Mouse (Mus musculus): ENCODE data around the gene Snrpg. TPM values are rescaled to one million over a fixed set of nuclear protein-coding genes. Genes with fewer than 3 reads are reported as not detected.

Gene Snrpg
- polyA plus RNA-seq, 1 experiment from 2014 or later, result 427 TPM

GRCm38 (mm10) chr6:86419239-86419638, 48.1 kb downstream of the Snrpg start:
- Histone ChIP-seq H3K4me1 (ENCODE audit: control insufficient read depth, insufficient read depth, low read length) (no peaks in the 10 kb centered on the region), H3K9me3 (replicated peaks; ENCODE audit: control insufficient read depth, low read length) (no peaks in the 10 kb centered on the region), H3K27ac (ENCODE audit: low read length) (no peak overlapping the region), H3K4me2 (ENCODE audit: low read depth, low read length) (no peak overlapping the region), H3K4me3 (replicated peaks; ENCODE audit: low read length) (no peak overlapping the region), H3K36me3 (ENCODE audit: control insufficient read depth, insufficient read depth, low read length) (peaks cover 25% of the 10 kb centered on the region; the same call in 1 of the 2 replicates), H3K27me3 (ENCODE audit: control insufficient read depth, insufficient read depth, low read length) (no peaks in the 10 kb centered on the region), H3K9ac (ENCODE audit: low read length) (no peak overlapping the region)
- ATAC-seq (ENCODE audit: insufficient read depth, low FRiP score), result no peak
- WGBS, result 89% methylated on average over 3 of the region's 3 CpGs

DNA sequence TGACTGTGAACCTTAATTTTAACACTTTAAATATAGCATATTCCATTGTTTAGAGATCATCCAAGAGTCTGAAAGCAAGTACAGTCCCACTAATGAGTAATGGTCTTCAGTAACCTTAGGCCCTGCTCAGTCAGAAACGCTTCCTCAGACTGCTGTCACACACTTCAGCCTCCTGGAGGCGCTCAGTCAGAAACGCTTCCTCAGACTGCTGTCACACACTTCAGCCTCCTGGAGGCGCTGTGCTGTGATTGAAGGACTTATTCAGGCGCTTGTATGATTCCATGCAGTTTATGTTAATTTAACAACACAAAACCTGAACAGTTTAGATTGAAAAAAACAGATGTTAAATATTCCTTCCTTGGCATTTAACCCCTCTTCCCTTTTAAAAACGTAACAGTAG, 49.4 kb downstream of the Snrpg start:
- no peak overlapping the region for H3K9ac ChIP-seq (ENCODE audit: low read length)
- 77% methylated on average over 6 of the region's 6 CpGs for WGBS
- no peaks in the 10 kb centered on the region for H3K9me3 ChIP-seq (replicated peaks; ENCODE audit: control insufficient read depth, low read length)
- no peak overlapping the region for H3K4me2 ChIP-seq (ENCODE audit: low read depth, low read length)
- peaks cover 29% of the 10 kb centered on the region; the same call in 1 of the 2 replicates for H3K36me3 ChIP-seq (ENCODE audit: control insufficient read depth, insufficient read depth, low read length)
- H3K27me3 ChIP-seq (ENCODE audit: control insufficient read depth, insufficient read depth, low read length), result no peaks in the 10 kb centered on the region
- ATAC-seq (ENCODE audit: insufficient read depth, low FRiP score), result no peak
- H3K4me3 ChIP-seq (replicated peaks; ENCODE audit: low read length), result no peak overlapping the region
- H3K4me1 ChIP-seq (ENCODE audit: control insufficient read depth, insufficient read depth, low read length), result no peaks in the 10 kb centered on the region
- H3K27ac ChIP-seq (ENCODE audit: low read length), result no peak overlapping the region

- H3K36me3 ChIP-seq (ENCODE audit: control insufficient read depth, insufficient read depth, low read length), result peaks cover 14% of the 10 kb centered on the region; the same call in 1 of the 2 replicates
- H3K9ac ChIP-seq (ENCODE audit: low read length), result no peak within 1 kb of the TSS
- 98% methylated on average over 1 of the region's 1 CpGs for whole genome bisulfite sequencing
- H3K27ac ChIP-seq (ENCODE audit: low read length), result no peak within 1 kb of the TSS
- no peaks in the 10 kb centered on the region for H3K4me1 ChIP-seq (ENCODE audit: control insufficient read depth, insufficient read depth, low read length)
- no peak within 1 kb of the TSS for H3K4me3 ChIP-seq (replicated peaks; ENCODE audit: low read length)
- no peaks in the 10 kb centered on the region for H3K9me3 ChIP-seq (replicated peaks; ENCODE audit: control insufficient read depth, low read length)
- ATAC-seq (ENCODE audit: insufficient read depth, low FRiP score), result no peak
- H3K27me3 ChIP-seq (ENCODE audit: control insufficient read depth, insufficient read depth, low read length), result no peaks in the 10 kb centered on the region
- no peak within 1 kb of the TSS for H3K4me2 ChIP-seq (ENCODE audit: low read depth, low read length)
These were observed 55.3 kb downstream of the Snrpg start, which contains the start of gene Gm44790 for GRCm38 (mm10) chr6:86426358-86426757. Gm44790 (plus strand) TSS chr6:86426658.

Other genes starting within 250 kb of the Snrpg start
- gene Tgfa, start 176.1 kb upstream of the Snrpg start, polyA plus RNA-seq (2015; fragmentation: Nextera tagmentation; extraction: Ambion mirVana), result 7.2 and 10.2 TPM in 2 replicates
- gene Fam136a, start 5.7 kb upstream of the Snrpg start, polyA plus RNA-seq (2015; fragmentation: Nextera tagmentation; extraction: Ambion mirVana), result 120 and 128 TPM in 2 replicates
- 119 and 131 TPM in 2 replicates for gene Pcyox1, start 25.9 kb downstream of the Snrpg start, polyA plus RNA-seq (2015; fragmentation: Nextera tagmentation; extraction: Ambion mirVana)
- gene Tia1, start 32.9 kb downstream of the Snrpg start, polyA plus RNA-seq (2015; fragmentation: Nextera tagmentation; extraction: Ambion mirVana), result 135 and 151 TPM in 2 replicates
- not detected in 2 replicates for gene Gm44790, start 55.4 kb downstream of the Snrpg start, polyA plus RNA-seq (2015; fragmentation: Nextera tagmentation; extraction: Ambion mirVana)
- 23.0 and 23.4 TPM in 2 replicates for gene C87436, start 67.1 kb downstream of the Snrpg start, polyA plus RNA-seq (2015; fragmentation: Nextera tagmentation; extraction: Ambion mirVana)
- gene Pcbp1, start 155.0 kb downstream of the Snrpg start, polyA plus RNA-seq (2015; fragmentation: Nextera tagmentation; extraction: Ambion mirVana), result 177 and 197 TPM in 2 replicates